Mouse (Mus musculus): ENCODE measurements at regions not wholly inside any gene's neighbourhood (a gene's known extent, or its start where the extent isn't known, plus 50 kb on each side); places are given as distances from the start of the nearest gene placed in this dataset.

- DNase-seq (ENCODE audit: low read depth, low spot score): peak; percentile 65
Measured at GRCm38 (mm10) chr9:71358961-71359360, 126.8 kb downstream of the Polr2m start.

GRCm38 (mm10) chr9:71355721-71356120 lies 130.0 kb downstream of the Polr2m start:
- DNase-seq (ENCODE audit: low read depth, low spot score): no peak
